Mouse (Mus musculus) brown adipose tissue, adult 24 weeks (tissue): Measurements from ENCODE around the gene Cep72. TPM values are rescaled to one million over a fixed set of nuclear protein-coding genes. Genes with fewer than 3 reads are reported as not detected.
"Not testable (repeated sequence)": the region's sequence is repeated elsewhere in the genome, so short reads cannot be mapped to it uniquely, and the experiment has no call there.

Experiments used
- H3K27ac ChIP-seq: fragments of 200-500 bp; replicated peaks from 2 replicates; pipeline ENCODE4 v1.5.1; 2012; ENCODE audit warnings: low read depth, mild to moderate bottlenecking, low read length
- H3K4me1 ChIP-seq: fragments of 200-500 bp; 2 replicates; pipeline ENCODE4 v1.6.1; 2012; ENCODE audit warnings: low read length, mixed read lengths; ENCODE audit not compliant: control insufficient read depth, insufficient read depth, insufficient read length
- H3K4me3 ChIP-seq: fragments of 200-500 bp; 2 replicates; pipeline ENCODE4 v1.5.1; 2012; ENCODE audit warnings: low read depth, mild to moderate bottlenecking, low read length, moderate library complexity; ENCODE audit not compliant: insufficient read depth
- polyA plus RNA-seq: library from polyadenylated mRNA; stranded (reverse); fragments of >200 nt; gene quantifications from 2 replicates; pipeline ENCODE4 v1.2.4, GENCODE M21; 2012; ENCODE audit not compliant: missing spikeins, insufficient read depth, insufficient read length

The Cep72 gene
- polyA plus RNA-seq, 1 experiment, result 1.8 TPM

DNA sequence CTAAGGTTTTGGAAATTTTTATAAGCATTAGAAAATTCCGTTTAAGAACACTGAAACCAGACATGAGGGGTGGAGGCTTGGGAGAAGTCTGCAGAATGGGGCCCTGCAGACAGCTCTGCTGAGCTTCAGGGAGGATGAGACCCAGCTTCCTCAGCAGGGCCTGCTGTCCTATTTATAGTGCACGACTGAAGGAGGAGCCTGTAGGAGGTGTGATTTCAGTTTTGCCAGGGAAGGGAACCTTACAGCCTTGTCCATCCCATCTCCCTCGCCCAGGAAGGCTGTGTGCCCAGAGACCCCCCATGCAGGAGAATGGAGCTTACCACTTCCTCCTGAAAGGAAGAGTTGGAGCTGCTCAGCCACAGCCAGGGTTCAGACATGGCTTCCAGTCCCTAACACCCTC lies 51.4 kb downstream of the Cep72 start:
- H3K27ac ChIP-seq, result no peak overlapping the region
- H3K4me1 ChIP-seq, result peaks cover 18% of the 10 kb centered on the region
- peak overlapping the region; percentile 83 for H3K4me3 ChIP-seq

DNA sequence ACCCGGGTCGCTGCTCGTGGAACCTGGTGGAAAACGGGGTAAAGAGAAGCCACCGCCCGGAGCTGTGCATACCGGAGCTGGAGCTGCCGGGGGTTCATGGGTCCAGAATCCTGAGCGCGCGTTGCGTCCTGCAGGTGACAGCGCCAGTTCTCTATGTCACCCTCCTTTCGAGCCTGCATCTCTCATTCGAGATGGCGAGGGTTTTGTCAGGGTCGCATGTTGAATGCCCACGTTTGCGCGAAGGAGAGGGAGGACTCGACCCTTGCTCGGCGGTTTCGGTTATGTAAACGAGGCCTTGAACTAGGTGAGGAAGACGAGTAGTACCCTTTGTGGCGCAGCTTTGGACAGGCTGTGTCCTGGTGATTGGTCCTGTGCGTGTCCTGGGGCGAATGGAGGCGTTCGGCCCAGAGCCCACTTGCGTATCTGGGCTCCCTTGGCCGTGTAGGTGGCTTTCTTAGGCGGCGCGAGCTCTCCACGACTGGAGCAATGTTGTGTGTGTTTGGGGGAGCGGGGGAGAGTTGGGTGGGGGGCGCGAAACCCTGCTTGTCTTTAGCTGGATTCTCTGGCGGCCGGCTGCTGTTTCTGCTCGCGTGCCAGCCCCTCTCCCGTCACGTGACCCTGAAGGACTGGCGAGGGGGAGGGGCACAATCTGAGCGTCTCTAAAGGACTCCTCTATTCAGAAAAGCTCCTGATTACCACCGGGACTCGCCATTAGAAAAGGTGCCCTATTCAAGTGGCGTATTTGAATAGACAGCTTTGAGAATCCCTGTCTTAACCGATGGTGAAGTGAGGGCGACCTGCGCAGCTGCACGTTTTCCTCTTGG lies 52.1 kb downstream of the Cep72 start:
- H3K4me3 ChIP-seq, result peak overlapping the region; percentile 83
- H3K4me1 ChIP-seq, result peaks cover 18% of the 10 kb centered on the region
- peak overlapping the region; percentile 40; the same call in 1 of the 2 replicates for H3K27ac ChIP-seq

- H3K27ac ChIP-seq, result peak within 1 kb of the TSS; percentile 68
- H3K4me3 ChIP-seq, result peak within 1 kb of the TSS; percentile 83
- H3K4me1 ChIP-seq, result peaks cover 14% of the 10 kb centered on the region
These were observed 53.0 kb downstream of the Cep72 start, which contains the start of gene Tppp for GRCm38 (mm10) chr13:74008948-74009718. TSS of gene Tppp (plus strand) at chr13:74009407.

DNA sequence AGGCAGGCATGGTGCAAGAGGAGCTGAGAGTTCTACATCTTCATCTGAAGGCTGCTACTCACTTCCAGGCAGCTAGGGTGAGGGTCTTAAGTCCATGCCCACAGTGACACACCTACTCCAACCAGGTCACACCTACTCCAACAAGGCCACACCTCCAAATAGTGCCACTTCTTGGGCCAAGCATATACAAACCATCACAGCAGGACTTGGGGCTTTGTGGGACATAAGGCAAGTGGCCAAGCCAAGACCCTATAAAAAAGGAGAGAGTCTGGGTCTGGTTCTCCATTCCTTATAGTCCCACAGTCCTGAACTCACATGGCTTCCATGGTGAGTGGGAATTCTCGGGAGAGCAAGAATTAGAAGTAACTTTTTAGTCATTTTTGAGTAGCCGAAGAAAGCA lies 53.9 kb downstream of the Cep72 start:
- H3K4me1 ChIP-seq, result peaks cover 14% of the 10 kb centered on the region
- H3K27ac ChIP-seq, H3K4me3 ChIP-seq: not testable (repeated sequence)

DNA sequence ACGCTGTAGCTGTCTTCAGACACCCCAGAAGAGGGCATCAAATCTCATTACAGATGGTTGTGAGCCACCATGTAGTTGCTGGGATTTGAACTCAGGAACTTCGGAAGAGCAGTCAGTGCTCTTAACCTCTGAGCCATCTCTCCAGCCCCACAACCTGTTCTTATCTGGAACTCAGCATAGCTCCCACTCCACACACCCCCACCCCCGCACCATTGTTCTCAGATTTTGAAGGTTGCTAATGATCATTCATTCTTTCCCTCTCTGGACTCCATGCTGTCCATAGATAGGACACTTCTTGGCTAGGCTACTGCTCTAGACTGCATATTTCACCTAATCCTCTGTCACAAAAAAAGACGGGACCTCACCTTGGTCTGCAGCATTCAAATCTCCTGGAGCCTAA lies 55.2 kb downstream of the Cep72 start:
- H3K27ac ChIP-seq, H3K4me3 ChIP-seq: not testable (repeated sequence)
- peaks cover 12% of the 10 kb centered on the region for H3K4me1 ChIP-seq

GRCm38 (mm10) chr13:74001492-74001891 lies 60.6 kb downstream of the Cep72 start:
- no peak overlapping the region for H3K27ac ChIP-seq
- no peaks in the 10 kb centered on the region for H3K4me1 ChIP-seq
- H3K4me3 ChIP-seq, result no peak overlapping the region

- H3K27ac ChIP-seq, result no peak overlapping the region
- H3K4me3 ChIP-seq, result no peak overlapping the region
- no peaks in the 10 kb centered on the region for H3K4me1 ChIP-seq
These were observed 61.1 kb downstream of the Cep72 start for GRCm38 (mm10) chr13:74000961-74001360.

- no peak overlapping the region for H3K4me3 ChIP-seq
- H3K27ac ChIP-seq, result no peak overlapping the region
- H3K4me1 ChIP-seq, result no peaks in the 10 kb centered on the region
These were observed 61.6 kb downstream of the Cep72 start for GRCm38 (mm10) chr13:74000519-74000918.

- H3K27ac ChIP-seq, result no peak overlapping the region
- H3K4me3 ChIP-seq, result no peak overlapping the region
- H3K4me1 ChIP-seq, result peaks cover 5% of the 10 kb centered on the region; the same call in 1 of the 2 replicates
These were observed 65.6 kb downstream of the Cep72 start for GRCm38 (mm10) chr13:73996456-73996855.

DNA sequence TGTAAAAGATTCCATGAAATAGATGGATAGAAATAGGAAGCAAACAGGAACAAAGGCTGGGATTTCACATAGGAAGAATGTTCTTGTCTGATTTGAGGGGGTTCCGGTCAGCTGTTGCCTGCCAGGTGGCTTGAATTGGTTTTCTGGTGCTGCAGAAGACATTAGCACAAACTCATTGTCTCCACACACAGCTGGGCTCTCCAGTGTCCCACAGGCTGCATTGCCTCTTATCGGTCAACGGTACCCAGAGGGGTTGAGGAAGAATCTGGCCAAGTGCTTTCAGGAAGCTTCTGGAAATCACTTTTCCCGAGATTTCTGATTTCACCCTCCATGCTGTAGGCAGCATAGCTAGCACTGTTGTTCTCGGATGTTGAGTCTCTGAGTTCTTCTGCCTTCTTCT lies 70.8 kb downstream of the Cep72 start:
- peaks cover 12% of the 10 kb centered on the region; the same call in 1 of the 2 replicates for H3K4me1 ChIP-seq
- H3K4me3 ChIP-seq, result no peak overlapping the region
- peak overlapping the region; percentile 61 for H3K27ac ChIP-seq

- Histone ChIP-seq H3K4me1 (peaks cover 12% of the 10 kb centered on the region; the same call in 1 of the 2 replicates), H3K27ac (0 out of 2 replicates have a peak overlapping the region, but pooled peaks have one; percentile 9), H3K4me3 (no peak overlapping the region)
These were observed 71.3 kb downstream of the Cep72 start for GRCm38 (mm10) chr13:73990761-73991160.

DNA sequence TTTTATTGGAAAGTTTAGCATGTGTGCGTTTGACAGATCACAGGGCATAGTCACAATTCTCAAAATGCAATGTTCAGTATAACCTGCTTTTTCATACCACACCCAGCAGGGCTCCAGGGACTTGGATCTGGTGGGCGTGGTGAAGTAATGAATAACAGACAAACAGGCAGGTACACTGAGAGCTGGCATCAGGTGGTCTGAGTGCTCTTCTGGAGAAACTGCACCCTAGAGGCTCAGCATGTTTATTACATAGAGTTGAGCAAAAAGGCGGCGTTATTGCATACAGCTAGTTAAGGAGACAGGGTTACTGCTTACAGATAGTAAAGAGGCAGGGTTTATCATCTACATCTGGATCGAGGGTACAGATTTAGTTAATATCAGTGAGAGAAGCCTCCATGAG lies 71.8 kb downstream of the Cep72 start:
- H3K4me3 ChIP-seq, result no peak overlapping the region
- H3K27ac ChIP-seq, result no peak overlapping the region
- H3K4me1 ChIP-seq, result peaks cover 12% of the 10 kb centered on the region; the same call in 1 of the 2 replicates

Other genes starting within 250 kb of the Cep72 start
- gene Nkd2, start 214.7 kb downstream of the Cep72 start, polyA plus RNA-seq, result 0.44 and 0.54 TPM in 2 replicates
- 0.50 TPM in 1 of 2 replicates, not detected in the other for gene Trip13, start 124.5 kb downstream of the Cep72 start, polyA plus RNA-seq
- 15.4 and 16.2 TPM in 2 replicates for gene Brd9, start 124.5 kb downstream of the Cep72 start, polyA plus RNA-seq
- not detected in 2 replicates for gene Zdhhc11, start 98.4 kb downstream of the Cep72 start, polyA plus RNA-seq
- gene Tppp, start 52.9 kb downstream of the Cep72 start, polyA plus RNA-seq, result 15.1 and 18.7 TPM in 2 replicates
- gene Slc9a3, start 59.2 kb upstream of the Cep72 start, polyA plus RNA-seq, result not detected in 2 replicates
- gene Exoc3, start 146.4 kb upstream of the Cep72 start, polyA plus RNA-seq, result 46.9 and 55.9 TPM in 2 replicates
- not detected in 2 replicates for gene Ahrr, start 230.0 kb upstream of the Cep72 start, polyA plus RNA-seq